Mouse (Mus musculus): ENCODE data around the gene Hmgb2.

DNA sequence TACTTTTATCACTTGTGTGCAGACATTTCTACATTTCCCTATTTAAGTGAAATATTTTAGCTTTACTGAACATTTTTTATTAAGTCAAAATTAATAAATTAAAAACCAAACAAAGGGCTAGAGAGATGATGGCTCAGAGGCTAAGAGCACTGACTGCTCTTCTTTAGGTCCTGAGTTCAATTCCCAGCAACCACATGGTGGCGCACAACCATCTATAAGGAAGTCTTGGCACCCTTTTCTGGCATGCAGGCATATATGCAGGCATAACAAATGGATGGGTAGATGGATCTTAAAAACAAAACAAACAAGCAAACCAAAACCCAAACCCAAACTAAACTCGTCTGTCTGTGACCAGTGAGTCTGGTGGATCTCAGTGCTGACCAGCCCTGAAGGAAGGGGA lies 20.5 kb downstream of the Hmgb2 start:
- TF ChIP-seq GATA1 (IDR thresholded peaks at IDR 0.05; ENCODE audit: borderline replicate concordance, low read length), result no peak
- no peak for TF ChIP-seq FLI1 (IDR thresholded peaks at IDR 0.05; ENCODE audit: low read length)

All from megakaryocyte, embryonic 14.5 days (primary cell).